Mouse (Mus musculus) thymus, adult 2 months (tissue): ENCODE data around the gene Mrps7.

Source experiments
- CTCF ChIP-seq: fragments of 200-500 bp; IDR thresholded peaks from 2 replicates; pipeline ENCODE4 v1.5.1; 2012; ENCODE audit warnings: mild to moderate bottlenecking, control low read depth, low read length, moderate library complexity, borderline replicate concordance; ENCODE audit not compliant: control insufficient read depth, poor library complexity, insufficient read depth; ENCODE audit errors: extremely low read depth
- POLR2A ChIP-seq: fragments of 200-500 bp; IDR thresholded peaks from 2 replicates; pipeline ENCODE4 v1.6.1; 2012; ENCODE audit warnings: mild to moderate bottlenecking, low read length, control low read depth, moderate library complexity; ENCODE audit not compliant: control insufficient read depth, poor library complexity, insufficient read depth; ENCODE audit errors: extremely low read depth

GRCm38 (mm10) chr11:115647459-115647858, 43.7 kb downstream of the Mrps7 start:
- no peak for TF ChIP-seq POLR2A
- no peak for TF ChIP-seq CTCF
